In the genomic region with DNA sequence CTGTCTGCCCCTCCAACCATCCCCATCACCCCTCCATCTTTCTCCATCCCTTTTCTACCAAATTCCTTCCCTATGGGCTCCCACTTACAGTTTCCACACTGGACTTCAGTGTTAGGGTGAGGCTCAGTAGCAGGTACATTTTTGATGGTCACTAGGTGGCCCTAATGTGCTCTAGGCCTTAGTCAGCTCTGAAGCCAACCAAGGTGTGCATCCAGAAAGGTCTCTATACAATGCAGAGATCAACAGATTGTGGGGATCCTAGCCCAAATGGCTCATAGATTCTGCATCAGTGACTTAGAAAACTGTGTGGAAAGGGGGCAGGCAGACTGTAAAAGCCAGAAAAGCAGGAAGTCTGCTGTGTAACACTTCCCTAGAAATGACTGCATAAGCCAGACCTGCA, we compare ENCODE assay signal across 18 mouse cellular contexts.
"Had no signal": no experiment of that assay in that cellular context is flagged by ENCODE, and none has a peak within 500 bp of the region (broad histone marks: within the 10 kb centered on the region; RNA-seq: fewer than 3 reads in every experiment).

No protein-coding gene starts in this region.

- ATAC-seq: liver, postnatal 0 days had no signal

- H3K4me3 ChIP-seq: kidney, embryonic 15.5 days; limb, embryonic 12.5 days; limb, embryonic 15.5 days; lung, embryonic 15.5 days; midbrain, embryonic 12.5 days had no signal

- DNase-seq: kidney, adult 11 months; kidney, adult 8-10 months; kidney, postnatal 25 days; left cerebral cortex, postnatal 4 days; liver, postnatal 0 days; lung, postnatal 10 days; lung, postnatal 4 days; right cerebral cortex, adult 18-20 months; right cerebral cortex, postnatal 14 days; right cerebral cortex, postnatal 4 days; thymus, postnatal 25 days had no signal

- H3K27me3 ChIP-seq: kidney, embryonic 15.5 days; limb, embryonic 12.5 days; limb, embryonic 15.5 days; lung, embryonic 15.5 days; midbrain, embryonic 12.5 days had no signal

- H3K36me3 ChIP-seq: kidney, embryonic 15.5 days; lung, embryonic 15.5 days had no signal

- H3K4me2 ChIP-seq: kidney, embryonic 15.5 days; limb, embryonic 12.5 days; limb, embryonic 15.5 days; liver, embryonic 11.5 days; lung, embryonic 15.5 days; midbrain, embryonic 12.5 days had no signal

- H3K9ac ChIP-seq: kidney, embryonic 15.5 days; limb, embryonic 12.5 days; limb, embryonic 15.5 days; liver, embryonic 14.5 days; liver, postnatal 0 days; lung, embryonic 15.5 days; midbrain, embryonic 12.5 days had no signal

- H3K27ac ChIP-seq: kidney, embryonic 15.5 days; limb, embryonic 12.5 days; limb, embryonic 15.5 days; liver, embryonic 14.5 days; lung, embryonic 15.5 days; midbrain, embryonic 12.5 days had no signal

- H3K4me1 ChIP-seq: limb, embryonic 12.5 days; limb, embryonic 15.5 days; lung, embryonic 15.5 days had no signal

- H3K9me3 ChIP-seq: kidney, embryonic 15.5 days; limb, embryonic 12.5 days; limb, embryonic 15.5 days; lung, embryonic 15.5 days; midbrain, embryonic 12.5 days had no signal
